Mouse (Mus musculus): Measurements from ENCODE around the gene Gpr3. TPM values are rescaled to one million over a fixed set of nuclear protein-coding genes. Genes with fewer than 3 reads are reported as not detected.

Gpr3 gene
- polyA plus RNA-seq, 1 experiment from 2014 or later = 0.15 TPM

GRCm38 (mm10) chr4:133184031-133184897 lies 28.1 kb downstream of the Gpr3 start:
- no peaks in the 10 kb centered on the region for H3K9me3 ChIP-seq (ENCODE audit: control insufficient read depth, low read length)
- ATAC-seq (ENCODE audit: low read depth) = peak; percentile 16; the same call in 1 of the 2 replicates
- 54% methylated on average over 14 of the region's 14 CpGs for WGBS
- no peak overlapping the region for H3K4me3 ChIP-seq (ENCODE audit: low read length)
- H3K36me3 ChIP-seq (ENCODE audit: control insufficient read depth, insufficient read depth, low read length) = peaks cover 23% of the 10 kb centered on the region
- no peaks in the 10 kb centered on the region for H3K27me3 ChIP-seq (ENCODE audit: control insufficient read depth, insufficient read depth, low read depth, low read length)
- H3K4me1 ChIP-seq (replicated peaks; ENCODE audit: control insufficient read depth, insufficient read depth, low read length) = peaks cover 27% of the 10 kb centered on the region
- H3K27ac ChIP-seq (ENCODE audit: low read length) = peak overlapping the region; percentile 86
- peak overlapping the region; percentile 8; the same call in 1 of the 2 replicates for H3K4me2 ChIP-seq (ENCODE audit: low read depth, low read length)
- H3K9ac ChIP-seq (ENCODE audit: low read length) = 0 out of 2 replicates have a peak overlapping the region, but pooled peaks have one; percentile 0

GRCm38 (mm10) chr4:133182439-133183033 lies 29.8 kb downstream of the Gpr3 start:
- Histone ChIP-seq H3K27ac (ENCODE audit: low read length) (no peak overlapping the region), H3K9me3 (ENCODE audit: control insufficient read depth, low read length) (no peaks in the 10 kb centered on the region), H3K4me3 (ENCODE audit: low read length) (no peak overlapping the region), H3K27me3 (ENCODE audit: control insufficient read depth, insufficient read depth, low read depth, low read length) (no peaks in the 10 kb centered on the region), H3K36me3 (ENCODE audit: control insufficient read depth, insufficient read depth, low read length) (peaks cover 16% of the 10 kb centered on the region), H3K9ac (ENCODE audit: low read length) (no peak overlapping the region), H3K4me1 (replicated peaks; ENCODE audit: control insufficient read depth, insufficient read depth, low read length) (peaks cover 27% of the 10 kb centered on the region), H3K4me2 (ENCODE audit: low read depth, low read length) (no peak overlapping the region)
- ATAC-seq (ENCODE audit: low read depth) = no peak
- WGBS = 84% methylated on average over 8 of the region's 8 CpGs

- no peak overlapping the region for H3K27ac ChIP-seq (ENCODE audit: low read length)
- no peak overlapping the region for H3K4me2 ChIP-seq (ENCODE audit: low read depth, low read length)
- ATAC-seq (ENCODE audit: low read depth) = no peak
- no peak overlapping the region for H3K4me3 ChIP-seq (ENCODE audit: low read length)
- WGBS = 95% methylated on average over 7 of the region's 7 CpGs
- H3K4me1 ChIP-seq (replicated peaks; ENCODE audit: control insufficient read depth, insufficient read depth, low read length) = peaks cover 31% of the 10 kb centered on the region
- H3K27me3 ChIP-seq (ENCODE audit: control insufficient read depth, insufficient read depth, low read depth, low read length) = no peaks in the 10 kb centered on the region
- H3K36me3 ChIP-seq (ENCODE audit: control insufficient read depth, insufficient read depth, low read length) = peaks cover 10% of the 10 kb centered on the region
- H3K9ac ChIP-seq (ENCODE audit: low read length) = no peak overlapping the region
- H3K9me3 ChIP-seq (ENCODE audit: control insufficient read depth, low read length) = no peaks in the 10 kb centered on the region
Measured at GRCm38 (mm10) chr4:133179258-133179657, 33.1 kb downstream of the Gpr3 start.

GRCm38 (mm10) chr4:133178305-133178704 lies 34.0 kb downstream of the Gpr3 start:
- Histone ChIP-seq H3K9me3 (ENCODE audit: control insufficient read depth, low read length) (no peaks in the 10 kb centered on the region), H3K27ac (ENCODE audit: low read length) (no peak overlapping the region), H3K9ac (ENCODE audit: low read length) (no peak overlapping the region), H3K4me2 (ENCODE audit: low read depth, low read length) (no peak overlapping the region), H3K36me3 (ENCODE audit: control insufficient read depth, insufficient read depth, low read length) (peaks cover 10% of the 10 kb centered on the region), H3K27me3 (ENCODE audit: control insufficient read depth, insufficient read depth, low read depth, low read length) (no peaks in the 10 kb centered on the region), H3K4me1 (replicated peaks; ENCODE audit: control insufficient read depth, insufficient read depth, low read length) (peaks cover 30% of the 10 kb centered on the region), H3K4me3 (ENCODE audit: low read length) (no peak overlapping the region)
- no peak for ATAC-seq (ENCODE audit: low read depth)
- 70% methylated on average over 5 of the region's 5 CpGs for WGBS

GRCm38 (mm10) chr4:133176761-133177403 lies 35.5 kb downstream of the Gpr3 start:
- H3K9me3 ChIP-seq (ENCODE audit: control insufficient read depth, low read length) = no peaks in the 10 kb centered on the region
- H3K27me3 ChIP-seq (ENCODE audit: control insufficient read depth, insufficient read depth, low read depth, low read length) = no peaks in the 10 kb centered on the region
- no peak for ATAC-seq (ENCODE audit: low read depth)
- H3K4me2 ChIP-seq (ENCODE audit: low read depth, low read length) = no peak overlapping the region
- H3K27ac ChIP-seq (ENCODE audit: low read length) = no peak overlapping the region
- no peak overlapping the region for H3K9ac ChIP-seq (ENCODE audit: low read length)
- 82% methylated on average over 18 of the region's 18 CpGs for WGBS
- no peak overlapping the region for H3K4me3 ChIP-seq (ENCODE audit: low read length)
- H3K4me1 ChIP-seq (replicated peaks; ENCODE audit: control insufficient read depth, insufficient read depth, low read length) = peaks cover 37% of the 10 kb centered on the region
- H3K36me3 ChIP-seq (ENCODE audit: control insufficient read depth, insufficient read depth, low read length) = peaks cover 10% of the 10 kb centered on the region

GRCm38 (mm10) chr4:133175998-133176760 lies 36.2 kb downstream of the Gpr3 start:
- ATAC-seq (ENCODE audit: low read depth) = no peak
- Histone ChIP-seq H3K9me3 (ENCODE audit: control insufficient read depth, low read length) (no peaks in the 10 kb centered on the region), H3K4me2 (ENCODE audit: low read depth, low read length) (no peak overlapping the region), H3K4me3 (ENCODE audit: low read length) (no peak overlapping the region), H3K36me3 (ENCODE audit: control insufficient read depth, insufficient read depth, low read length) (peaks cover 9% of the 10 kb centered on the region), H3K27ac (ENCODE audit: low read length) (no peak overlapping the region), H3K4me1 (replicated peaks; ENCODE audit: control insufficient read depth, insufficient read depth, low read length) (peaks cover 41% of the 10 kb centered on the region), H3K9ac (ENCODE audit: low read length) (no peak overlapping the region), H3K27me3 (ENCODE audit: control insufficient read depth, insufficient read depth, low read depth, low read length) (no peaks in the 10 kb centered on the region)
- WGBS = 34% methylated on average over 14 of the region's 14 CpGs

GRCm38 (mm10) chr4:133175274-133175673 lies 37.1 kb downstream of the Gpr3 start:
- Histone ChIP-seq H3K9ac (ENCODE audit: low read length) (no peak overlapping the region), H3K27me3 (ENCODE audit: control insufficient read depth, insufficient read depth, low read depth, low read length) (no peaks in the 10 kb centered on the region), H3K4me3 (ENCODE audit: low read length) (no peak overlapping the region), H3K9me3 (ENCODE audit: control insufficient read depth, low read length) (no peaks in the 10 kb centered on the region), H3K4me2 (ENCODE audit: low read depth, low read length) (no peak overlapping the region), H3K36me3 (ENCODE audit: control insufficient read depth, insufficient read depth, low read length) (peaks cover 9% of the 10 kb centered on the region), H3K27ac (ENCODE audit: low read length) (0 out of 2 replicates have a peak overlapping the region, but pooled peaks have one; percentile 7), H3K4me1 (replicated peaks; ENCODE audit: control insufficient read depth, insufficient read depth, low read length) (peaks cover 50% of the 10 kb centered on the region)
- no peak for ATAC-seq (ENCODE audit: low read depth)
- 69% methylated on average over 7 of the region's 7 CpGs for WGBS

GRCm38 (mm10) chr4:133174361-133174760 lies 38.0 kb downstream of the Gpr3 start:
- H3K27ac ChIP-seq (ENCODE audit: low read length) = peak overlapping the region; percentile 86
- 34% methylated on average over 4 of the region's 4 CpGs for WGBS
- H3K27me3 ChIP-seq (ENCODE audit: control insufficient read depth, insufficient read depth, low read depth, low read length) = no peaks in the 10 kb centered on the region
- H3K4me2 ChIP-seq (ENCODE audit: low read depth, low read length) = peak overlapping the region; percentile 45
- peaks cover 9% of the 10 kb centered on the region for H3K36me3 ChIP-seq (ENCODE audit: control insufficient read depth, insufficient read depth, low read length)
- H3K4me3 ChIP-seq (ENCODE audit: low read length) = peak overlapping the region; percentile 26
- no peaks in the 10 kb centered on the region for H3K9me3 ChIP-seq (ENCODE audit: control insufficient read depth, low read length)
- peak overlapping the region; percentile 42; the same call in 1 of the 2 replicates for H3K9ac ChIP-seq (ENCODE audit: low read length)
- ATAC-seq (ENCODE audit: low read depth) = peak; percentile 37; the same call in 1 of the 2 replicates
- H3K4me1 ChIP-seq (replicated peaks; ENCODE audit: control insufficient read depth, insufficient read depth, low read length) = peaks cover 59% of the 10 kb centered on the region

Measured in lung, embryonic 16.5 days (tissue).